Mouse (Mus musculus) heart, postnatal 0 days (tissue): ENCODE data around the gene Large1. TPM values are rescaled to one million over a fixed set of nuclear protein-coding genes. Genes with fewer than 3 reads are reported as not detected.

Source experiments
- ATAC-seq: fragments of 200-750 bp; cut with Nextera tagmentation; 2 replicates; pipeline ENCODE4 v1.8.0; 2017; ENCODE audit warnings: low read depth, moderate number of reproducible peaks, moderate library complexity; ENCODE audit not compliant: insufficient read depth
- DNase-seq: peaks from one replicate; pipeline ENCODE4 v3.0.0-alpha.2; 2016; ENCODE audit warnings: low spot score
- H3K27ac ChIP-seq: fragments of 300-500 bp; sonication (generic); 2 replicates; pipeline ENCODE4 v1.5.1; 2014; ENCODE audit warnings: low read depth, mild to moderate bottlenecking
- H3K27me3 ChIP-seq: fragments of 300-500 bp; sonication (generic); 2 replicates; pipeline ENCODE4 v1.6.1; 2014; ENCODE audit warnings: low read length, mixed read lengths; ENCODE audit not compliant: control insufficient read depth, insufficient read depth
- H3K36me3 ChIP-seq: fragments of 300-500 bp; sonication (generic); replicated peaks from 2 replicates; pipeline ENCODE4 v1.6.1; 2014; ENCODE audit warnings: low read length, mixed read lengths; ENCODE audit not compliant: control insufficient read depth, insufficient read depth
- H3K4me1 ChIP-seq: fragments of 300-500 bp; sonication (generic); 2 replicates; pipeline ENCODE4 v1.6.1; 2014; ENCODE audit warnings: antibody characterized with exemption; ENCODE audit not compliant: control insufficient read depth, insufficient read depth
- H3K4me2 ChIP-seq: fragments of 300-500 bp; sonication (generic); 2 replicates; pipeline ENCODE4 v1.6.1; 2014; ENCODE audit warnings: low read depth, mild to moderate bottlenecking, low read length, moderate library complexity
- H3K4me3 ChIP-seq: fragments of 300-500 bp; sonication (generic); 2 replicates; pipeline ENCODE4 v1.5.1; 2014; ENCODE audit warnings: low read depth, low read length
- H3K9ac ChIP-seq: fragments of 300-500 bp; sonication (generic); replicated peaks from 2 replicates; pipeline ENCODE4 v1.6.1; 2014; ENCODE audit warnings: low read depth, low read length, mixed read lengths
- H3K9me3 ChIP-seq: fragments of 300-500 bp; sonication (generic); replicated peaks from 2 replicates; pipeline ENCODE4 v1.6.1; 2016; ENCODE audit warnings: low read length; ENCODE audit not compliant: control insufficient read depth
- CTCF ChIP-seq: IDR thresholded peaks from 2 replicates; pipeline ENCODE4 v1.5.1; 2016; ENCODE audit warnings: antibody characterized with exemption, control low read depth, low read depth
- EP300 ChIP-seq: IDR thresholded peaks from 2 replicates; pipeline ENCODE4 v1.6.1; 2016; ENCODE audit warnings: antibody characterized with exemption, low read depth
- WGBS: fragments of 180-500 bp; shearing (Covaris S2); extraction: QIAGEN DNeasy Blood & Tissue Kit; methylation state at CpG from one replicate; pipeline ENCODE4 v1.1.7; 2014; 5-methylcytosine and 5-hydroxymethylcytosine counted together
- polyA plus RNA-seq: library from polyadenylated mRNA; unstranded; fragments of >200 nt; fragmentation: Nextera tagmentation; extraction: Ambion mirVana; gene quantifications from 2 replicates; pipeline ENCODE4 v1.2.1, GENCODE M21; 2015
- total RNA-seq: library from RNA; depleted of rRNA; stranded (reverse); fragments of >200 nt; gene quantifications from 2 replicates; pipeline ENCODE4 v1.2.3, GENCODE M21; 2014; ENCODE audit warnings: low replicate concordance

Large1 gene
- total and polyA plus RNA-seq, 2 experiments from 2014 or later, result 5.9 to 41.0 TPM

- DNase-seq (peak; percentile 75), ATAC-seq (peak; percentile 55)
- 49% methylated on average over 6 of the region's 6 CpGs for WGBS
- Histone ChIP-seq H3K4me1 (no peaks in the 10 kb centered on the region), H3K9ac (no peak overlapping the region), H3K27ac (no peak overlapping the region), H3K9me3 (no peaks in the 10 kb centered on the region), H3K36me3 (no peaks in the 10 kb centered on the region), H3K27me3 (no peaks in the 10 kb centered on the region), H3K4me2 (no peak overlapping the region), H3K4me3 (no peak overlapping the region)
- TF ChIP-seq CTCF (peak; percentile 88), EP300 (no peak)
Observed at GRCm38 (mm10) chr8:73233358-73234041, 119.8 kb downstream of the Large1 start.

DNA sequence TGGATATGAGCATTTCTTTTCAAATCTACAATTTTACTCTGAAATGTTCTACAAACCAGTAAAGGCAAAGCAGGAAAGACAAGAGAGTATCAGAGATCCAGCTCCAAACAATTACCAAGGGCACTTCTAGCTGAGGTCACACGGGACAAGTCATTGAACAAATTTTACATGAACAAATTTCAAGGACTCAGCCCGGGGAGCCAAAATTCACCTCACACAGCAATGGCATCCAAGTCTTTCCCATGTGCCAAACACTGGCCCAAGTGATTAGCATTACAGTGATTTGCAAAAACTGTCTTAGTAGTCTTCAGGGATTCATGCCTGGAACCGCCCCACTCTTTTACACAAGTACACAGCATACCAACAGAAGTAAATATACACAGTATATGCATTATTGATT is 126.5 kb downstream of the Large1 start:
- WGBS, result 56% methylated on average over 3 of the region's 3 CpGs
- peak overlapping the region; percentile 61 for H3K27ac ChIP-seq
- no peaks in the 10 kb centered on the region for H3K36me3 ChIP-seq
- TF ChIP-seq CTCF, result no peak
- no peak for TF ChIP-seq EP300
- ATAC-seq, result 0 out of 2 replicates have a peak, but pooled peaks have one; percentile 51
- H3K27me3 ChIP-seq, result no peaks in the 10 kb centered on the region
- no peak overlapping the region for H3K9ac ChIP-seq
- H3K4me1 ChIP-seq, result peaks cover 18% of the 10 kb centered on the region
- H3K4me2 ChIP-seq, result no peak overlapping the region
- no peaks in the 10 kb centered on the region for H3K9me3 ChIP-seq
- DNase-seq, result no peak
- no peak overlapping the region for H3K4me3 ChIP-seq

DNA sequence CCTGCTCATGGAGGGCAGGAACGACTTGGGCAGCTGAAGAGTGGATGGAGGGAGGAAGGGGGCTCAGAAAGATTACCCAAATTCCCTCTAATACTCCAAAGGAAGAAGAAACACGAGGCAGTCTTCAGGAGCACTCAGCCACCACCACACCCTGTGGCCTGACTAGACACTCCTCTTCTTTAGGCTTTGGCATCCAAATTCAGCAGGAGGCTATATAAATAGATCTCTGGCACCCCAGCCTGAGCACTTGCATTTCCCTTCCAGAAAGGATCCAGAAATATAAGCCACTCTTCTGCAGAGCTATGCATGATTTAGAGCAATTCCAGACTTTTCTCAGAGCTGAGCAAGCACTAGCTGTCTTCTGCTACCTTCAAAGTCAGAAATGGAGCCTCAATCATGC is 127.7 kb downstream of the Large1 start:
- H3K36me3 ChIP-seq, result no peaks in the 10 kb centered on the region
- no peak for DNase-seq
- 42% methylated on average over 2 of the region's 2 CpGs for WGBS

GRCm38 (mm10) chr8:73219178-73219811 is 134.0 kb downstream of the Large1 start:
- Histone ChIP-seq H3K4me1 (0 out of 2 replicates have a peak, but pooled peaks cover 6% of the 10 kb centered on the region), H3K4me2 (no peak overlapping the region), H3K9ac (no peak overlapping the region), H3K9me3 (no peaks in the 10 kb centered on the region), H3K27ac (no peak overlapping the region), H3K27me3 (no peaks in the 10 kb centered on the region), H3K36me3 (no peaks in the 10 kb centered on the region), H3K4me3 (no peak overlapping the region)
- TF ChIP-seq EP300 (no peak), CTCF (no peak)
- ATAC-seq (no peak), DNase-seq (no peak)
- WGBS, result 81% methylated on average over 6 of the region's 6 CpGs

More for the DNA sequence above, 127.7 kb downstream of the Large1 start:
- 0 out of 2 replicates have a peak overlapping the region, but pooled peaks have one; percentile 17 for H3K27ac ChIP-seq
- TF ChIP-seq CTCF (no peak), EP300 (no peak)
- ATAC-seq, result no peak
- H3K4me3 ChIP-seq, result no peak overlapping the region
- H3K9me3 ChIP-seq, result no peaks in the 10 kb centered on the region
- H3K9ac ChIP-seq, result no peak overlapping the region
- H3K4me1 ChIP-seq, result peaks cover 18% of the 10 kb centered on the region
- H3K4me2 ChIP-seq, result no peak overlapping the region
- no peaks in the 10 kb centered on the region for H3K27me3 ChIP-seq

DNA sequence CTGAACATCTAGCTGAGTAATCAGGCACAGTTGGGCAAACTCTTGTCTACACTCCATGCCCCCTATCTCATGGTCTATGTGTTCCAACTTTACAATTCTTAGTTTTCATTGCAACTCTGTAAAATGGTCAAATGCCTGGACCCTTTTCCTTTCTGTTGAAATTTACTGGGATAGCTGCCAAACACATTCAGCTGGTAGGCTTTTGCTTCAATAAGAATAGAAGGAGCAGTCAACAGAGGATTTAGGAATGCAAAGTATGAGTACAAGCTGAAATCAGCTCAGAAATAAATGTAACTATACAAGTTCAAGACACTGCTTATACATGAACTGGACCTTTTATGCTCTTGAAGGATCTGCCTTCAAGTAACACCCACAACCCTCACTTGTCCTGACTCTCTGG is 146.5 kb downstream of the Large1 start:
- Histone ChIP-seq H3K9me3 (no peaks in the 10 kb centered on the region), H3K4me1 (peaks cover 16% of the 10 kb centered on the region), H3K4me2 (no peak overlapping the region), H3K36me3 (no peaks in the 10 kb centered on the region), H3K9ac (no peak overlapping the region), H3K27ac (peak overlapping the region; percentile 50), H3K4me3 (no peak overlapping the region), H3K27me3 (no peaks in the 10 kb centered on the region)
- ATAC-seq (peak; percentile 55; the same call in 1 of the 2 replicates), DNase-seq (peak; percentile 68)
- TF ChIP-seq EP300 (no peak), CTCF (no peak)
